Mouse (Mus musculus): ENCODE results near the gene Arfgap3.

GRCm38 (mm10) chr15:83368261-83368660 lies 18.2 kb upstream of the Arfgap3 start:
- TF ChIP-seq POLR2A (IDR thresholded peaks at IDR 0.05; ENCODE audit: low read depth, low read length) = no peak
- TF ChIP-seq CTCF (IDR thresholded peaks at IDR 0.05; ENCODE audit: borderline replicate concordance, insufficient read depth, low read length) = no peak
